Mouse (Mus musculus): ENCODE data around the gene Sbk1.

DNA sequence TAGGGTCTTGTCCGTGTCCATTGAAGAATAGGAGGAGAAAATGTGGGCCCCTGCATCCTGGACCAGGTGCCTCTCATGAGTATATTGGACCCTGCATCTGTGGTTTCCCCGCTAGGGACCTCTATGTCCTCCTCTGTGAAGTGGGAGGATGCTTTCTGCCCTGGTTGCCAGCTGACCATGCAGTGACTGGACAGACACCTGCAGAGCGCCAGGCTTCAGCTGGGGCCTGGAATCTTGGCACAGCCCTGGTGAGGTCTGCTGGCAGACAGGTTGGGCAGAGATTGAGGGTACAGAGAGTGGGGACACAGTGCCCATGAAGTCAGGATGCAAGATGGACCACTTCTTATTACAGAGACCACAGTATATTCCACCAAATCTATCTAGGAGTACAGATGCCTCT lies 22.4 kb upstream of the Sbk1 start:
- TF ChIP-seq CTCF (IDR thresholded peaks at IDR 0.05; ENCODE audit: control insufficient read depth, insufficient read depth, low read length) (no peak), POLR2A (IDR thresholded peaks at IDR 0.05; ENCODE audit: borderline replicate concordance, control insufficient read depth, low read depth, low read length) (no peak)

Measured in bone marrow, adult 2 months (tissue).